Mouse (Mus musculus): ENCODE results near the gene Cers1. TPM values are rescaled to one million over a fixed set of nuclear protein-coding genes. Genes with fewer than 3 reads are reported as not detected.
A peak's percentile ranks its signal among the peaks of the same experiment; 100 is the strongest.

Gene Cers1
- polyA plus RNA-seq, 1 experiment: 4.4 TPM

GRCm38 (mm10) chr8:70373397-70374317 lies 58.1 kb downstream of the Cers1 start, which contains the start of gene Comp:
Gene Comp (plus strand): TSS chr8:70373558.
- H3K27me3 ChIP-seq (ENCODE audit: control insufficient read depth, insufficient read depth, insufficient read length): peaks cover 44% of the 10 kb centered on the region
- peak in 2 of 3 experiments; percentile 33 to 50 for TF ChIP-seq MYOG (IDR thresholded peaks at IDR 0.05; ENCODE audit: control insufficient read depth in 1 of 3, insufficient read depth in 1 of 3, insufficient read length in 2 of 3, low read depth in 2 of 3)
- no peak for TF ChIP-seq CEBPB (IDR thresholded peaks at IDR 0.05; ENCODE audit: insufficient read depth, poor library complexity, severe bottlenecking)
- no peak for TF ChIP-seq SRF (IDR thresholded peaks at IDR 0.05; ENCODE audit: control insufficient read depth, insufficient read length, low read depth)
- TF ChIP-seq MYOD1 (IDR thresholded peaks at IDR 0.05; ENCODE audit: control insufficient read depth in 1 of 3, insufficient read length in 2 of 3, low read depth in 2 of 3): peak in 2 of 3 experiments; percentile 13 to 56
- H3K36me3 ChIP-seq (ENCODE audit: control insufficient read depth, insufficient read depth): no peaks in the 10 kb centered on the region
- H3ac ChIP-seq (ENCODE audit: control insufficient read depth, insufficient read length): no peak within 1 kb of the TSS
- peak within 1 kb of the TSS; percentile 86 for H3K4me2 ChIP-seq (ENCODE audit: low read depth)
- H3K79me2 ChIP-seq (ENCODE audit: control insufficient read depth, insufficient read depth): no peaks in the 10 kb centered on the region
- peak within 1 kb of the TSS; percentile 8 for H3K4me3 ChIP-seq

GRCm38 (mm10) chr8:70374318-70374927 lies 58.8 kb downstream of the Cers1 start:
- Histone ChIP-seq H3K79me2 (ENCODE audit: control insufficient read depth, insufficient read depth) (no peaks in the 10 kb centered on the region), H3K4me2 (ENCODE audit: low read depth) (peak overlapping the region; percentile 86), H3K27me3 (ENCODE audit: control insufficient read depth, insufficient read depth, insufficient read length) (peaks cover 44% of the 10 kb centered on the region), H3ac (ENCODE audit: control insufficient read depth, insufficient read length) (no peak overlapping the region), H3K36me3 (ENCODE audit: control insufficient read depth, insufficient read depth) (no peaks in the 10 kb centered on the region), H3K4me3 (peak overlapping the region; percentile 8)
- TF ChIP-seq POLR2A (IDR thresholded peaks at IDR 0.05; ENCODE audit: insufficient read length, low read depth) (peak; percentile 56), TCF3 (IDR thresholded peaks at IDR 0.05; ENCODE audit: insufficient read length, low read depth) (no peak), MYOD1 (IDR thresholded peaks at IDR 0.05; ENCODE audit: control insufficient read depth in 1 of 3, insufficient read length in 2 of 3, low read depth in 2 of 3) (no peak)

GRCm38 (mm10) chr8:70375212-70375859 lies 59.8 kb downstream of the Cers1 start:
- no peak overlapping the region for H3K4me3 ChIP-seq

GRCm38 (mm10) chr8:70376275-70376741 lies 60.7 kb downstream of the Cers1 start:
- Histone ChIP-seq H3ac (ENCODE audit: control insufficient read depth, insufficient read length) (no peak overlapping the region), H3K4me3 (no peak overlapping the region), H3K27me3 (ENCODE audit: control insufficient read depth, insufficient read depth, insufficient read length) (peaks cover 44% of the 10 kb centered on the region), H3K36me3 (ENCODE audit: control insufficient read depth, insufficient read depth) (no peaks in the 10 kb centered on the region), H3K4me2 (ENCODE audit: low read depth) (no peak overlapping the region), H3K79me2 (ENCODE audit: control insufficient read depth, insufficient read depth) (no peaks in the 10 kb centered on the region)
- no peak for TF ChIP-seq REST (IDR thresholded peaks at IDR 0.05; ENCODE audit: insufficient read depth, insufficient read length)

More at GRCm38 (mm10) chr8:70375212-70375859, 59.8 kb downstream of the Cers1 start:
- TF ChIP-seq REST (IDR thresholded peaks at IDR 0.05; ENCODE audit: insufficient read depth, insufficient read length) (no peak), MAX (IDR thresholded peaks at IDR 0.05; ENCODE audit: low read depth) (no peak), E2F4 (IDR thresholded peaks at IDR 0.05; ENCODE audit: insufficient read depth) (no peak), TCF3 (IDR thresholded peaks at IDR 0.05; ENCODE audit: insufficient read length, low read depth) (no peak), USF1 (IDR thresholded peaks at IDR 0.05; ENCODE audit: low read depth) (no peak), TCF12 (IDR thresholded peaks at IDR 0.05; ENCODE audit: insufficient read depth, poor library complexity, severe bottlenecking) (no peak), MYOD1 (IDR thresholded peaks at IDR 0.05; ENCODE audit: control insufficient read depth in 1 of 3, insufficient read length in 2 of 3, low read depth in 2 of 3) (no peak), POLR2AphosphoS2 (IDR thresholded peaks at IDR 0.05; ENCODE audit: insufficient read length, low read depth) (no peak), MYOG (IDR thresholded peaks at IDR 0.05; ENCODE audit: control insufficient read depth in 1 of 3, insufficient read depth in 1 of 3, insufficient read length in 2 of 3, low read depth in 2 of 3) (no peak), SRF (IDR thresholded peaks at IDR 0.05; ENCODE audit: control insufficient read depth, insufficient read length, low read depth) (no peak), CEBPB (IDR thresholded peaks at IDR 0.05; ENCODE audit: insufficient read depth, poor library complexity, severe bottlenecking) (no peak), POLR2A (IDR thresholded peaks at IDR 0.05; ENCODE audit: insufficient read length, low read depth) (no peak)
- no peak overlapping the region for H3K4me2 ChIP-seq (ENCODE audit: low read depth)
- no peaks in the 10 kb centered on the region for H3K36me3 ChIP-seq (ENCODE audit: control insufficient read depth, insufficient read depth)
- peaks cover 44% of the 10 kb centered on the region for H3K27me3 ChIP-seq (ENCODE audit: control insufficient read depth, insufficient read depth, insufficient read length)
- H3K79me2 ChIP-seq (ENCODE audit: control insufficient read depth, insufficient read depth): no peaks in the 10 kb centered on the region
- no peak overlapping the region for H3ac ChIP-seq (ENCODE audit: control insufficient read depth, insufficient read length)

DNA sequence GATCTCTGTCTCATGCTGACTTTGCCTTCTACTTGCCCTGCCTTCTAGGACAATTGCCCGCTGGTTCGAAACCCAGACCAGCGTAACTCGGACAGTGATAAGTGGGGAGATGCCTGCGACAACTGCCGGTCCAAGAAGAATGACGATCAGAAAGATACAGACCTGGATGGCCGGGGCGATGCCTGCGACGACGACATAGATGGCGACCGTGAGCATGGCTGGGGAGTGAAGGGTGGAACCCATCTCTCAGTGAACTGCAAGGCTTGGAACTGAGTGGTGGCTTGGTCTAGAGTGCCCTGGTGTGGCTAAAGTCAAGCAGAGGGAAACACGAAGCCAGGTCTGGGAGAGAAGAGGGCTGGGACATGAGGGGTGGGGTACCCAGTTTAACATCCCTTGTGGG lies 61.5 kb downstream of the Cers1 start:
- Histone ChIP-seq H3K4me2 (ENCODE audit: low read depth) (no peak overlapping the region), H3K27me3 (ENCODE audit: control insufficient read depth, insufficient read depth, insufficient read length) (peaks cover 43% of the 10 kb centered on the region), H3K36me3 (ENCODE audit: control insufficient read depth, insufficient read depth) (no peaks in the 10 kb centered on the region), H3ac (ENCODE audit: control insufficient read depth, insufficient read length) (no peak overlapping the region), H3K79me2 (ENCODE audit: control insufficient read depth, insufficient read depth) (no peaks in the 10 kb centered on the region), H3K4me3 (no peak overlapping the region)
- no peak for TF ChIP-seq TCF3 (IDR thresholded peaks at IDR 0.05; ENCODE audit: insufficient read length, low read depth)
